Mouse (Mus musculus) limb, embryonic 10.5 days (tissue): Measurements from ENCODE around the gene Gm5169. TPM values are rescaled to one million over a fixed set of nuclear protein-coding genes. Genes with fewer than 3 reads are reported as not detected.
"Not testable (repeated sequence)": the region's sequence is repeated elsewhere in the genome, so short reads cannot be mapped to it uniquely, and the experiment has no call there.

Source experiments
- DNase-seq: peaks from one replicate; pipeline ENCODE4 v3.0.0-alpha.2; 2017; ENCODE audit warnings: low spot score
- H3K27ac ChIP-seq: fragments of 300-500 bp; sonication (generic); 2 replicates; pipeline ENCODE4 v1.5.1; 2016; ENCODE audit warnings: mild to moderate bottlenecking
- H3K27me3 ChIP-seq: fragments of 300-500 bp; sonication (generic); 2 replicates; pipeline ENCODE4 v1.6.1; 2016; ENCODE audit warnings: low read depth, mild to moderate bottlenecking; ENCODE audit not compliant: poor library complexity, severe bottlenecking
- H3K36me3 ChIP-seq: fragments of 300-500 bp; sonication (generic); 2 replicates; pipeline ENCODE4 v1.6.1; 2016; ENCODE audit warnings: mild to moderate bottlenecking, moderate library complexity
- H3K4me1 ChIP-seq: fragments of 300-500 bp; sonication (generic); 2 replicates; pipeline ENCODE4 v1.6.1; 2016
- H3K4me3 ChIP-seq: fragments of 300-500 bp; sonication (generic); 2 replicates; pipeline ENCODE4 v1.5.1; 2016; ENCODE audit warnings: mild to moderate bottlenecking, moderate library complexity
- H3K9me3 ChIP-seq: fragments of 300-500 bp; sonication (generic); replicated peaks from 2 replicates; pipeline ENCODE4 v1.6.1; 2016; ENCODE audit warnings: mild to moderate bottlenecking
- WGBS: fragments of 180-500 bp; shearing (Covaris S2); methylation state at CpG from one replicate; pipeline ENCODE4 v1.1.7; 2016; 5-methylcytosine and 5-hydroxymethylcytosine counted together
- polyA plus RNA-seq: library from polyadenylated mRNA; unstranded; fragments of >200 nt; fragmentation: Nextera tagmentation; extraction: Ambion mirVana; gene quantifications from 2 replicates; pipeline ENCODE4 v1.2.1, GENCODE M21; 2016

Gm5169 gene
- polyA plus RNA-seq: not detected in 2 replicates

DNA sequence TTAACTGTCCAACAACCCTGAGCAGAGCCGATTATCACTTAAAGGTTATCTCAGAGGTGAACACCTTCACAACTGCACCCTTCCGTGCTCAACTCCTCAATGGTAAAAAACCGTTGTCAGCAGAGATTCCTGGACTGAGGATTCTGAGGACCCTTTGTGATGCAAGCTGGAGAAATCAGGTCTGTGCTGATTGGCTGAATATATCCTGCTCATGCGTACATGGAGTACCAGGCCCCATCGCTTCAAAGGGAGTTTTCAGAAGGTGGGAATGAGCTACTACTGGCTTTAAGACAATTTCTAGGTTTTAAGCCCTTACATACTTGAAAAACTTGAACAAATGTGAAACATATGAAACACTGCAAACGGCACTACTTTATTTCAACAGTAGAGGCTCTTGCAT, at the start of gene Gm5169:
Gene Gm5169 (minus strand): TSS at position 101 of the 400 bp plus-strand sequence.
- WGBS: 85% methylated on average over 2 of the region's 6 CpGs

DNA sequence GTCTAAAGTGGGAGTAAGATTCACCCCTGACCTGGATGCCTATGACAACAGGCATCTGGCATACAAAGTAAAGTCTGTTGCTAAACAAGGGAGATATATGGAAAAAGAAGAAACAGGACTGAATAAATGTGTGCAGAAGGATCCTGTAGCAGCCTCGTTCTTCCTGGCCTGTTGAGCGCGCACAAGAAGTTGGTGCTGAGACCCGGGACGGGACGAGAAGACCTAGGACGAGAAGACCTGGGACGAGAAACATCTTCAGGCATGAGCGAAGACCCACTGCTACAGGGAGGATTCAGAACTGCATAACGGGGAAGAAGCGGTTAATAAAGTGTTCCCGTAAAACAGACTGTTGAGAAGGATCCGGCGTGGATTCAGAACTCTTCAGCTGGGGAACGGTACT, 46.2 kb upstream of the Gm5169 start:
- H3K36me3 ChIP-seq, H3K27me3 ChIP-seq, H3K4me1 ChIP-seq, DNase-seq, H3K4me3 ChIP-seq, H3K27ac ChIP-seq, H3K9me3 ChIP-seq: not testable (repeated sequence)
- 94% methylated on average over 14 of the region's 15 CpGs for WGBS

More for the DNA sequence above, at the start of gene Gm5169:
- not testable (repeated sequence) for H3K27ac ChIP-seq, H3K4me3 ChIP-seq, H3K36me3 ChIP-seq, H3K4me1 ChIP-seq, DNase-seq, H3K27me3 ChIP-seq, H3K9me3 ChIP-seq
